Mouse (Mus musculus) kidney, postnatal 25 days (tissue): ENCODE measurements at regions not wholly inside any gene's neighbourhood (a gene's known extent, or its start where the extent isn't known, plus 50 kb on each side); places are given as distances from the start of the nearest gene placed in this dataset.

ENCODE experiments used
- DNase-seq, 2 experiments: peaks; one replicate each; pipeline ENCODE4 v3.0.0; 2021; ENCODE audit warnings: mixed read lengths in 2 of 2

DNA sequence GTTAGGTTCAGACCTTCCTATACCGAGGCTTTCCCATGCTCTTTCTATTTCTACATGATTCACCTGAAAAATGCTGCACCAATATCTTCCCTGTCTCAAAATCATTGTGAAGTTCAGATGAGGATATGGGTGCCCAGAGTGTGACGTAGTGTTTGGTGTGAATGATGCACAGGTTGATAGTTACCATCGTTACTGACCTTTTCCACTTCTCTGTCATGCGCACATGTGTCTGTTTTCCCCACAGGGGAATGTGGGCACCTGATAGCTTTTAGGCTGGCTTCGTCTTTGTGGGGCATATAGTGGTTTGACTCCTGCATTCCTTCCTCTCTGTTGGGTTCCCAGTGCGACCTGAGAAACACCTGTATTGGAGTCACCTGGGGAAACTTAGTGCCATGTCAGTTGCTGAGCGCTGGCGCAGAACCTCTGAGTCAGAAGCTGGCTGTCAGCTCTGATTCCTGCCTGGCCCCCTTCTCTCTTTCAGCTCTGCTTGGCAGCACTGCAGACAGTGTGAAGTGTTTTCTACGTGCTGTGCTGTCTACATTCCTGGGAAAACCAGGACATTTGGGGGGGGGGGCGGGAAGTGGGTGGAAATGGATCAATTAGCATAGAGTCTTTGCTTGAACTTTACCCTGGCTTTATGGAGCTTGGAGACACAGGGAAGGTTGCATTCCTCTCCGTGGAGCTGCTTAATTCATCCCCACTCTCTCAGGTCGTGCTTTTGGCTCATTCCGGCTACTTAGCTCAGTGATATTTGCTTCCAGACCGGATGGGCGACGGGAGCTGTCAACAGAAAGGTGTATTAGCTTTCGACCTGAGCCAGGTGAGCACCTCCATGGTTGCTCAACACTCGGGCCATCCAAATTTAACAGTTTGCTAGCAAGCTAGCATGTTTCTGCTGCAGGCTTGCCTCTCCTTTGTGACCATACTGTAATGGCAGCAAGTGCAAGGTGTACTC, 1281.4 kb upstream of the A1bg start:
- DNase-seq, result peak; percentile 27 to 61

DNA sequence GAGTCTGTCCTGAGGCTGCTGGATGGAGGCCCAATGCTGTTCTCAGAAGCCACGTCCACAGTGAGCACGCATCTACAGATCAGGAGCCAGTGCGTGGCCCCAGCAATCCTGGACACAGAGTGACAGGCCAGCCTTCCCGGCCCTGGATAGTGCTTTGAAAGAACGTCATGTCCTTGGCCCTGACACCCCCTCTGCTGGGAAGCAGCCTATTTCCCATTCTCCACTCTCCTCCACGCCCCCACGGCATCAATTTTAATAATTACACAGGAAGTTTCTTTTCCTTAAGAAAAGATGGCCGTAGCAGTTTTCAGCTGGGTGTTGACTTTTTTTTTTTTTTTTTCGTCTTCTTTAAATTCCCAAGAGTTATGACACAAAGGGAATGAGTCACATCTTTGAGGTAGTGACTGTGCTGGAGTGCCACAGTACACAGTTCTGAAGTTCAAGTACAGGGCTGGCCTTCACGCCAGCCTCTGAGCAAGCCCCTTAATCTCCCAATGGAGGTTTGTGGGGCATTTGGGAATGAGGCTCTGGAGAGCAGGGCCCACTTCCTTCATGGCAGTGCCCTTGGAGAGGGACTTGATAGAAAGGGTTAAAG, 1280.1 kb upstream of the A1bg start:
- peak; percentile 24 to 67 for DNase-seq

DNA sequence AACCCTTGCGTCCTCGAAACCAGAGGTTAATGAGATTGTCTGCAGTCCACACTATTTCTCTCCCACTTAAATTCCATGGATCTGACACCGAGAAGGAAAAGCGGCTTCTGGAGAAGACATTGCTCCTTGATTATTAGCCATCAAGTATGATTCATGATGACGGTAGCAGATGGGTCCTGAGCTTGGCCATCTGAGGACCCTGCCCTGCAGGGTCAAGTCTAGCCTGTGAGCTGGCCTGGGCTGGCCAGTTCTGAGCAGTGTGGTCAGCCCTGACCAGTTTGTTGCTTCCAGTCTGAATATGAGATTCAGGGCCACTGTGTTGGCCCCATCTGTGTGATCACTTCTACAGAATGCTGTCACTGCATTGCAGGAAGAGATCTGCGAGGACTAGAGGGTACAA, 1275.9 kb upstream of the A1bg start:
- DNase-seq, result no peak

DNA sequence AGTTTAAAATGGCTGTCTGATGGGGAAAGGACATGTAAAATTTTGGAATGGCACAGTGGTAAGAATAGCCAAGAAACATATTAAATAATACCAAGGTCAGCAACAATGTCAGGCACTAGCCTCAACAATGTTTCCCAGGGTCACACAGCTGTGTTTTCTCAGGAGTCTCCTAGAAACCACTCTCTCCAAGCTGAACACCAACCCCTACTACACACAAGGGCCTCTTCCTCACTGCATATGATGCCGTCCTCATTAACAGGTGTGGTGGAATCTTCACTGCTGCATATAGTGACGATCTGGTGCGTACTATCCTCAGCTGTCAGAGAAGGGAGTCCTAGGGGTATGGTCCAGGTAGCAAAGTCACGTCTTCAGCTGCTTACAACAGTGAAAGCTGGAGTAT, 1275.4 kb upstream of the A1bg start:
- DNase-seq, result no peak

DNA sequence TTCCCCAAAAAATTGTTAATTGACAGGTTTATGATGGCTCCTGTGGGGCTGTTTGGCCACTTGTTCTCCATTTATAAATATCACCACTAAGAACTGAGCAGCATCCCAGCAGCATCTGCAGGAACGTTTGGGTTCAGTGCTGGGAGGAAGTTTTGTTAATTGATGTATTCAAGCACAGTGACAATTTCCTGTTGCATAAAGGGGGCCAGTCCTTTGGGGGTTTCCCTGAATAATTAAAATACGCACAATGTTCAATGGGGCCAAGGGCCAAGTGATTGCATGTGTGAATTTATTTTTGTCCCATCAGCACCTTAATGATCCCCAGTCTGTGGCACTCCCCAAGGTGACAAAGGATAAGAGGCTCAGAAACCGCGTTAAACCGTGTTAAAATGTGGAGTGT, 1272.6 kb upstream of the A1bg start:
- no peak for DNase-seq

DNA sequence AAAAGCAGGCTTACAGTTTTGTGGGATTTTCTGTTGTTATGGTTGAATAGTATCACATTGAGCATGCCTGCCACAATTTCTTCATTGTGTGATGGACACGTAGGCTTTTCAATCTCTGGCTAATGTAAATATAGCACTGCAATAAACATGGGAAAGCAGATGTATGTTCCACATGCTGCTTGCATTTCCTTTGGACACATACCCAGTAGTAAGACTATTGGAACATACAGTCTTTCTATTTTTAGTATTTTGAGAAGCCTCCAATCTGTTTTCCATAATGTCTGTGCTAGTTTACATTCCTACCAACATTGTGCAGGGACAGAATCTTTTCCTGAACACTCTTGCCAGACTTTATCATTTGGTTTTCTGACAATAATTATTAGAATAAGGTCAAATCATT, 1269.9 kb upstream of the A1bg start:
- DNase-seq, result no peak

DNA sequence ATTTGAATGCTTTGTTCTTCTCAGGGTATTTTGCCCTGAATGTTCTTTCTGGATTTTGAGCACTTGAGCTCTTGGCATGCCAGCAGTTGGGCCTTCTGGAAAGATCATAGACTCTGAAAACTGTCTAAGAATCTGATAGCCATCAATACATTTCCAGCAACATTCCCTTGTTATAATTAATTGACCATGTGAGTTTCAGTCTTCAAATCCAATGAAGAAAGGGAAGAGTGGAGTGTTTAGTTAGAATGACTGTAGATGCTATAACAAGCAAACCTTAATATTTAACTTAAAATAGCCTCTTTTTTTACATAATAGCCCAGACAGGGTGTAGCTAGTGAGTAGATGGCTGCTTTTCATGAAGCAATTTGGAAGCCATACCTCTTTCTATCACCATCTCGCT, 1268.8 kb upstream of the A1bg start:
- DNase-seq, result no peak

DNA sequence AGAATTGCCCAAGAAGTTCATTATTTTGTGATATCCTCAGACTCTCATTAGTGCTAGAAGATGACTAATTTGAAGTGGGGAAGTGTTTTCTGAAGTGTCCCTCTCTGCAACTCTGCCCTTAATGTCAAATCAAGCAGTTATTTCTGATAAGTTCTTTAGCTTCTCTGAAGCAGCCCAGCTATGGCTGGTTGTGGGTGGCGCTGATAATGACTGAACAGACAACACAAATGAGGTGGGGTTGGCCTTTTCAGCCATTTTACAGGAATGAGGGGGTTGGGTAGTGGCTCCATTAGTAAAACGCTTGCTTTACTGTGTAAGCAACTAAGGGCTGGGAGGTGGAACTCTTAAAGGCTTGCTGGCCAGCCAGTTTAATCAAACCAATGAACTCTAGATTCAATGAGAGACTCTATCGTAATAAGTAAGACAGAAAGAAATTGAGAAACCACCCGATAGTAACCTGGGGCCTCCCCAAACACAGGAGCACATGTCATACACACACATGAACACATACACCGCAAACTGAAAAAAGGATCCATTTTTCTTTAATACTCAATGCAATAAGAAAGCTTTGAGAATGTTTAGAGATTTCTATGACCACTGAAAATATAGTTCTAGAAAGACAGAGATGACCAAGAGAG, 1268.3 kb upstream of the A1bg start:
- DNase-seq, result no peak

DNA sequence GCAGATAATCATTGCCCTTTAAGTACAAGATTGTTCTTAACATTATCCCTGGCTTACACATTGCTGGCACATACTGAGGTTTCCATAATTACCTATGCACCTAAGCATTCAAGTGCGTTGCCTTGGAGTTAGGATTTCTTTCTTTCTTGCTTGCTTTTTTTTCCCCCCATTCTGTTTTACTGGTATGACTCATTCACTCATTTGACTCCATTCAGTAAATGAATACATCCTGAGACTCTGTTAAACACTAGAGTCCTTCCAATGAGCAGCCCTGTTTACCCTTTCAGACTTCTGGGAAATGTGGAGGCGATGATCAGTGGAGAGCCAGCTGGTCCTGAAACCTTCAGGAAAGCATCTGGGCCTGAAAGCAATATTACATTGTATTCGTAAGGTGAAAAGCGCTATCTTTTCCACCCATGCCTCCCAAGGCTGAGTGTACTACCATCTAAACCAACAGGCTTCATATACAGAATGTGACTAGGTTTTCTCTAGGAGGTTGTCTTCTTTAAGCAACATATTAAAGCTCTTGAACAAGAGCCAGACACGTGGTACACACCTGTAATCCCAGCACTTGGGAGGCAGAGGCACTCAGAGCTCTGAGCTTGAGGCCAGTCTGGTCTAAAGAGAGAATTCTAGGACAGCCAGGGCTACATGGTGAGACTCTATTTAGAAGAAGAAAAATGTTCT, 1267.6 kb upstream of the A1bg start:
- no peak for DNase-seq

DNA sequence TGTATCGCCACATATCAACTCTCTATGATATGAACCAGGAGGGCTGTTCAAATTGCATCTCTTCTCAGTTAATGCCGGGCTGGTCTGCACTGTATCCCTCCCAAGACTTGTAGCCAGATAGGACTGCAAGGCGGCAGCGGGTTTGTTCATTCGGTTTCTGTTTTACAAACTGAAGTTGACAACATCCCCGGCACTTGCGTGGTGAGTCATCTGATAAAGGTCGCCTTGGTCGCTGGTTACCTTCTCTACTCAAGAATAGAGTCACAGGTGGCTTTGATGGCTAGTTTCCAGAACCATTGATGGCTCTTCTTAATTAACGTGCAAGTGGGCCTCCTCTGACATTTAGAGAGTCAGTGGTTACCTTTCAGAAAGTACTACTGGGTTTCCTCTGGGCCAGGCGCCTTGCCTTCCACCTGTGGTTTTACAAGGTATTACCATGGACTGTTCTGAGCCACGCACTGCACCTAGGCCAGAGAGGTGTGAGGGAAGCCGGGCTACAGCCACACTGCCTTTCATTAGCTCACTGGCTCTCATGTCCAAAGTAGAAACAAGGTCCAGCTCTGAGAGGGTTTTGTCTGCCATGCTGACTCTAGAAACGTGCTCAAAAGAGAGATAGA, 1266.9 kb upstream of the A1bg start:
- no peak for DNase-seq

DNA sequence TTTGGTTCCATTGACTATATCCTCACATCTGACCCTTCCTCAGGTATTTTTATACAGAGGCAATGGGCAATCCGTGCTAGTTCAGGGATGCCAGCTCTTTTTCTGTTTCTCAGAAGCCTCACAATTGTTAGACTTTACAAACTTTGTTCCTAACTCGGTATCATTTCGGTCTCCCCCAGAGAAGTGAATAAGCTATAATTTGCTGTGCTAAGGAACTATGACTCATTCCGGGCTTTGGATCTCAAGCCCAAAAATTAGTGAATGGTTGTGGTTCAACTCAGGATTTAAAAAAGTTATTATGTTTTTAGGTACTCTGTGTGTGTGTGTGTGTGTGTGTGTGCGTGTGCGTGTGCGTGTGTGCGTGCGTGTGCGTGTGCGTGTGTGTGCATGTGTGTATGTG, 1263.7 kb upstream of the A1bg start:
- no peak for DNase-seq

DNA sequence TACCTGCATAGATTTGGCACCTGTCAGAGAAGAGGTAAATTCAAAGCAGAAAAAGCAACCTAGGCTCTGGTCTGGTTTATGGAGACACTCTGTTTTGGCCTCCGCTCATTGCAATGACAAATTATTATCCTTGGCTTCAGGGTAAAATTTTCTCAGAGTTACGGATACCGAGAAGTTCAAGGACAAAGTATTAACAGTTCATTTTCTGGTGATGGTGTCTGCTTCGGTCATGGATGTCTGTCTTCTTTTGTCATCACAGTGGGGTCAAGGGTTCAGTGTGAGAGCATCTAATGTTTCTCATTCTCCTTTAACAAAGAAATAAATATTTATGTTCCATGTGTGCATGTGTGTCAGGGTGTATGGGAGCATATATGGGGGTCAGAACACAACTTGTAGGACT, 1261.0 kb upstream of the A1bg start:
- no peak for DNase-seq

DNA sequence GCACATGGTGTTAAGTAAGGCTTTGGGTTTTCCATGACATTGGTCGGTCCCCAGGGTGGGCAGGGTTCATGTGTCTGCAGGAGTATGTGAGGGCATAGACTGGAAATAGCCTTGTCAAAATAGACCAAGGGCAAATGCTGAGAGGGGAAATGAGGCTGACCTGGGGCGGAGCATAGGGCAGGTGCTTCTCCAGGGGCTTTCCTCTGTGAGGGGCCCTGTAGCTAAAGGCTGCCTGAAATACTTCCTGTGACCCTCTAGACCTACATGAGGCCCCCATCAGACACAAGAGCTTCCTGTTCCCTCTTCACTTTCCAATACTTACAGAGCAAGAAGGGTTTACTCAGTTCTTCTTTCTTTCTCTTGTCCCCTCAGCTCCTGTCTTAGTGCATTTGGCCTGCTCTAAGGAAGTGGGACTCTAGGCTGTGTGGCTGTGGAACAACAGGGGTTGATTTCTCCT, 1258.7 kb upstream of the A1bg start:
- DNase-seq, result no peak

DNA sequence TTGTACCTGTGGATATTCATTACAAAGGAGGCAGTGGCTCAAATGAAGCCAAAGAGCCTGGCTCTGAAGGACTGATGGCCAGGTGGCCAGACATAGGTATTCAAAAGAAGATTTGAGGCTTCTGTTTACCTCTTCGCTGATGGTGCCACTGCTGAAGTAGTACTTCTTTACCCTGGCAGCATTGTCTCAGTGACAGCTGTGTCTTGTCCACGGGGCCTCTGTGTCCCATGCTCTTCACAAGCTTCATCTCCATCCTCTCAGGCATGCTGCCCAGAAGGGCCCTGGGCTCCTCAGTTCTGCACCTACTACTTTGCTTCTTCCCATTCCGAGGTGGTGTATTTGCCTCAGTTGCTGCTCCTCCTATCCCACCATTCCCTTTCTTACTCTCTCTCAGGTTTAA, 1257.9 kb upstream of the A1bg start:
- no peak for DNase-seq

DNA sequence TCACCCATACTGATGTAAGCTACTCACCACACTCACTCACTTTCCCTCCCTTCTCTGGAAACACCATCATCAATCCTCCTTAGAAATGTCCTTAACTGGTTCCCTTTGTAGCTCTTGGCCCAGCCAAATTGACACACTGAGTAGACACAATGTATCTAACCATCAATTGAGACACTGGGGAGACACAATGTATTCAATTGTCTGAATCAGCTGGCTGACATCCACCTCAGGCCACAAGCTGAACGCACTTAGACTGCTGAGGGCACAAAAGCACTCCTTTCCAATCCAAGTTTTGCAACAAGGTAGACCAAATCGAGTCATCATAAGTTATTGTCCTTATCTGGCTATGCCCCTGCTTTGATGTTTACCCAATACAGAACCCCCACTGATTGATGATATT, 1257.0 kb upstream of the A1bg start:
- no peak for DNase-seq

DNA sequence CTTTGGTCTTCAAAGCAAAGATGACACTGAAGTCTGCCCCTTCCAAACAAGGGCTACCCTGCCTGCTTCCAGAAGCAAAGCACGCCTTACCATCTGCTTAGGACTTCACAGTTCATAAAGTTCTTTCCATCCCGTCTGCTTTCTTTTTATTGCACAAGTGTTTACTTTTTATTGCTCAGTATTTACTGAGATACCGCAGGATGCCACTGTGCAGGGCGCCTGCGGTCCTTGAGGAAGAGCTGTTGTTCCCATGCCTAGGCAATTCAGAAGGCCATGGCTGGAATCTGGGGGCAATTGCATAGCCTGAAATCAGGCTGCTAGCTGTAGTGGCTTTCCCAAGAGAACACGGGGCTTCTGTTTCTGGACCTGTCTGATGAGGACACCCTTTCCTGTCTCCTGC, 1255.8 kb upstream of the A1bg start:
- no peak for DNase-seq

DNA sequence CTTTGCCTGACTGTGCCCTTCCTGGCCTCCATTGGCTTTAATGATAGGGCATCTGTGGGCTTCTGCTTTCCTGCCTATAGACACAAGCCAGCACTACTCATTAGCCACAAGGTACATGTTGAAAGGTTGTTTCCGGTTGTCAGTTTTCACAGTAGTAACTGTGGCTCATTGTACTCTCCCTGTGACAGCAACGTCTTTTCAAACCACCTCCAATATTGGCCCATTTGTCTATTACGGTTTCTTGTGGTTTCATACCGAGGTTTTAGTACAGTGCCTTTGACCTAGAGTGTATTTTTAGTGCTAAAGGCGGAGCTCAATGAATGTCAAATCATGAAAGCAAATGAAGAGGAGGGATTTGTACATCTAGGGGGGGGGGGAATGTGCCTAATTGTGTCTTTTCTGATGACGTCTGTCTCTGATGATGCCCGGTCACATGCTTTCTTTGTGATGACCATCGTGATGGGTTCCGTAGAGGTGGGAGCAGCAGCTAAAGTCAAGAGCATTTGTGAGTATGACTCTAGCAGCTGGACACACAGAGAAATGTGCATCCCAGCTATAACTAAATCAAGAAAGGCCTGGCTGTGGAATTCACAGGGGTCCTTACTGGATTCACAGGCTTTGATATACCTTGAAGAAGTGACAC, 1255.1 kb upstream of the A1bg start:
- no peak for DNase-seq

DNA sequence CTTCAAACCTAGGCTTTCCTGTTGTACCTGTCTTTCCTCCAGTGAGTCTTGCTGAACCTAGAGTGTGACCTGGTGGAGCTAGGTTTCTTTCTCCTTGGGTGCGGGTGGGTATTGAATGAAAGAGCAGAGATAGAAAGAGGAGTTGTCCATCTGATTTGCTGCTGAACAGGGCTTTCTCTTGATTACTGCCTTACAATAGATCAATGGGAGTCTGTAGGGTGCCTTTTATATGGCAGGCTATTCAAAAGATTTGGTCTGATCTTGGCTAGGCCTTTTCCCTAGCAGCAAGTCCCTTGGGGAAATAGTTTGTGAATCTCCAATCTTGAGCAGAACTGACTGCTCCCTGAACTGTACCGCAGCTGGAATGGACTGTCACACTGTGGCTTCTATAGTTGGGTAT, 1253.3 kb upstream of the A1bg start:
- no peak for DNase-seq

DNA sequence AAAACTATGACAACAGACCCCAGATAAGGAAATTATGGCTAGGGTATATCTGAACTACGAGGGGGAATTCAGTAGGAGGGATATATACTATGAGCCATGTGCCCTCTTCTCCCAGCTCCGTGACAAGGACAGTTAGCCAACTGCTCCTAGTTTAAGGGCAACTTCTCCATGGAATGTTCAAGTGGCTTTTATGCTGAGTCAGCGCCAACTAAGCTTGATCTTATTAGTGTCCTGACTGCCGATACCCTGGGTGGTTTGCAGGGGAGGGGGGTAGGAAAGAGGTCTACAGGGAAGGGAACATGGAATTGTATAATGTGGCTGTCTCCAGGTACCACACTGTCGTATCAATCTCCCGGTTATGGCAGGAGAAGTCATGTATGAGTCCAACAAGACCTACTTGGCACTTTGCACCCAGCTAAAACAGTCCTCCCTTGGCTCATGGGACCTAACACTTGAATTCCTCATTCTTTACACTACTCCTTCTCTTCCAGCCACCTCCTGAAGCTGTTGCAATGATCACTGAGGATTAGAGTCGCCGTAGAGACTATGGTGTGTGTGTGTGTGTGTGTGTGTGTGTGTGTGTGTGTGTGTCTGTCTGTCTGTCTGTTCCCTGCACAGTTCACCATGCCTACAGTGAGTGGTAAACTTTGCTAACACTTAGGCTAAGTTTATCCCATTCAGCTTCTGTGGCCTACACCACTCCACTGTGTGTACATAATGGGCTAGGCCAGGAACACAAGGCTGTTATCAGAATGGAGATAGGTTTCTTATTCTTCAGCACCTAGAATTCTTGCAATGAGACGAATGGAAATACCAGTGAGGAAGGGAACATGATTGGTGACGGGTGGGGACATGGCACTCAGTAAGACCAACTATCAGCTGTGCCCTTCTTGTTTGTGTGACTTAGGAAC, 1251.1 kb upstream of the A1bg start:
- DNase-seq, result no peak

DNA sequence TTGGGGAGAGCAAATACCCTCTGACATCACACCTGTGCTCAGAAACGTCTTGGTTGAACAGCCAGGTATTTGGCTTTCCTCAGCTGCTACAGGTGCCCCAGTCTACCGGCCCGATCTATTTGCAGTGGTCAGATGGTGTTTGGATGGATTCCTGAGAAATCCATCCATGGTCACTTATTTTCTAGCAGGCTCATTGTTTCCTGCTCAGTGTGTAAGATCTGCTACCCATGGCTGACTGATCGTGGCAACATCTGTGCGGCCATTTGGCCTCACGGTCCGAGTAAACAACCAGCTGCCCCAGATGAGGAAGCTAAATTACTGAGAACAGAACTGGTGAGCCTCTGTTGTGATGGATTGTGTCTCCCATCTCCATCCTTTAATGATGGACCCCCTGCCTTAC, 1248.8 kb upstream of the A1bg start:
- DNase-seq, result no peak

DNA sequence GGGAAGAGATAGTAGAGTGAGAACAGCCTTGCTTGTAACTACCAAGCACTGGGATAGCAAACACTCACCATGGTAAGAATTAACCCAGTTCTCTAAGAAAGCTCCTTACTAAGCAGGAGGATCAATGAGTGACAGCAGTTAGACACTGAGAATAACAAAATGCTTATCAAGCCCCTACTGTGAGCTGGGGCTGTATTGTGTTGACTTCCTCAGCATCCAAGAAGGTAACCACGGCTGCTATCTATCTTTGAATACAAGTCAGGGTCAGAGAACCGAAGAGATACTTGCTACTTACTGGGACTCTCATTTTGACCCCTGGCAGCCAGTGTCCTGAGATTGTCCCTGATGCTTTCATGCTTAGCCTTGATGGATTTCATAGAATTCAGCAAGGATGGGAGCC, 1248.4 kb upstream of the A1bg start:
- DNase-seq, result no peak
